Mouse (Mus musculus): ENCODE measurements around the gene Pamr1.

The Pamr1 gene

DNA sequence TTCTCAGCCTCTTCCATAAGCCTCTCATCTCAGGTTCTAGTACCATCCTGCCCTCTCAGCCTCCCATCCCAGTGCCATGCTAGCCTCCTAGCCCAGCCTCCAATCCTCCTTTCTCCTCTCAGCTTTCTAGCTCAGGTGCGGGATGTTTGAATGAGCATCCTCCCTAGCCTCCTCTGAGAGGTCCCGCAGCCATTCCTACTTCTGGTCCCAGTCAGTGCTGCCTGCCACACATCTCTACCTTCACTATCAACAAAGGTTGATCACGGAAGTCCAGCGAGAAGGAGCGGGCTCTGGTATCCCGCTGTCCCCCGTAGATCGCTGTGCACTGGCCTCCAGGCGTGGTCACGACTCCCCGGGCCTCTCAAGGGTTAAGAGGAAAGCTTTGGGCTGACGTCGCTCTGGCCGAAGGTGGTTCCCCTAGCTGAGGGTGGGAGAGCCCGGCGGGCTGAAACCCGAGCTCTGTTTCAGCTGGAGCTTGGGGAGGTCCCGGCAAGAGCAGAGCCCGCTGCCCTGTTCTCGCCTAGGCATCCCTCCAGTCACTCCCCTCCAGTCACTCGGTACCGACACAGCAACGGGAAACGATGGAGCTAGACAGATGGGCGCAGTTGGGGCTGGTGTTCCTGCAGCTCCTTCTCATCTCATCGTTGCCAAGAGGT is at the start of gene Pamr1:
Gene Pamr1 (plus strand): TSS at position 402 of the 656 bp plus-strand sequence.
- peak; percentile 16 to 55 for DNase-seq

DNA sequence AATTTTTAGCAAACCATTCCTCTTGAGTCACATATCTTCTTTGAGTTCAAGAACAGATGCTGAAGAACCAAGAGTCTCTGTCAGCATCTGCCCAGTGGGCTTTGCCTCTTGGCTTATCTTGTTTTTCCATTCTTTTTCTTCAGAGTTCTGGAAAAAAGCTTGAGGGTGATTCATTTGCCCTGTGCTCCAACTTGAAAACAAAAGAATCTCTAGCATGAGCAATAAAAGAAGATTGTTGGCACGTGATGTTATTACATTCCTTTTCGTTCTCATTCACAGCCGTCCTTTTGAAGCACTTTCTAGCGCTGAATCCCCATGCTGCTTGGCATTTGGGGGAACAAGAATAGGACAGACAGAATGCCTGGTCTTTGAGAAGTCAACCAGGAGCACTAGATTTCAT is 42.2 kb upstream of the Pamr1 start:
- no peak for DNase-seq

DNA sequence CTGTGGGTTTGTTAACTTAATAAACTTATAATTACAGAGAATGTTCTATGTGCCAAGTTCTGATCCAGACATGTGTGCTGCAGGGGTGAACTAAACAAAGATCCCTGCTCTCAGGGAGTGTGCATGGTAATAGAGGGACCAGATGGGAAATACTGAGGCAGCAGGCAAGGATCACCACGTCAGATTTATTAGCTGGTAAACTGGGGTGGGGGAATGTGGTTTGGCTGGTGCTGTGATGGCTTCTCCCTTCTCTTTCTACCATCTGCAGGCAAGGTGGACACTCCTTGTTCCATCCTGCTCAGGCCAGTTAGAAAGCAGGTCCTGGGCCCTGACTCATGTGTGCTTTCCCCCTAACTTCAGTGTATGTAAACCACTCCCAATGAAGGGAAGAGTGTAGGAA is 41.7 kb upstream of the Pamr1 start:
- DNase-seq, result no peak

DNA sequence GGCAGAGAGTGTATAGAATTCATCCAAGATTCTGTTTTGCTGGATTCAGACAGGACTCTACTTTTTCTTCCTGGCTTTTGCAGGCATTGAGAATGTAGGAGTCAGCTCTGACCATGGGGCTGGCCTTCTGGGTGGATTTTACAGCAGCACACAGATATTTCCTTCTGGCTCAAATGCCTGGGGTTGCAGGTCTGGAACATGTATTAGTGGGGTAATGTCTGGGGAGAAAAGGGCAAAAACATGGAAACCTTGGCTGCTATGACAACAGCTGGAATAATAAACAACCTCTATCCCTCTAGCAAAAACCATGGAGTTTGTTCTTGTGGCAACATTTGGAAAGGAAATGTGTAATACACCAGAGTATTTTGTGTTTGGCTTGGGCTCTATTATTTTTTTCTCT is 29.9 kb upstream of the Pamr1 start:
- DNase-seq, result no peak

DNA sequence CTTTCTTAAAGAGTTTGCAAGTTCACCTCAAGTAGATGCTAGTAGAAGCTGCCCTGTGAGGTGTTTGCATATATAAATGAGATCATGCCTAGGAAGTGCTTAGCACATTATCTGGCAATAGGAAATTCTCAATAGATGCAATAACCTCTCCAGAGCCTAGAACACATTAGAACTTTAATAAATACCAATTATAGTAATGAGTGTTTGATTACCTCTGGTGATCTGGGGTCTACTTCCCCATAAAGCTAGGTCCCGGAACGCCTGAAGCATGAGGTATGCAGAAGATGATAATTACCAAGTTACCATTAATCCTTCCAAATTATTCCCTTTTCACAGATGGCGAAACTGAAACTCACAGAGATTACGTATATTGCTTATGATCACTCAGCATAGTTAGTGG is 22.2 kb upstream of the Pamr1 start:
- DNase-seq, result no peak

DNA sequence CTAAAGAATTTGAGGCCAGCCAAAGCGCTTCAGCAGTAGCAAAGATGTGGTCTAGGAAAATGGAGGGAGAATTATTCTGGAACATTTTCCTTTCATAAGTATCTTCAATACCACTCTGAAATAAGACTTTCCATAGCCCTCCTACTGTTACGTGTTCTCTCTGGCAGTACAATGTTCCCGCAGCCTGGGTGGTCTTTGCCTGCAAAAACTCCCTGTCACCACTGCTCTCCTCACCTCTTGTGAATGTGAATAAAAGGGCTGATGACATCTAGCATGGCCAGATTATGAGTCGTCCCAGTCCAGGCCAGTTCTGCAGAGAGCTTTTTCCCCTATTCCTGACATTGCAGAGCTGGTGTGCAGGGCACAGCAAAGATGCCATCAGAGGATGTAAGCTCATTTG is 16.4 kb upstream of the Pamr1 start:
- DNase-seq, result no peak

DNA sequence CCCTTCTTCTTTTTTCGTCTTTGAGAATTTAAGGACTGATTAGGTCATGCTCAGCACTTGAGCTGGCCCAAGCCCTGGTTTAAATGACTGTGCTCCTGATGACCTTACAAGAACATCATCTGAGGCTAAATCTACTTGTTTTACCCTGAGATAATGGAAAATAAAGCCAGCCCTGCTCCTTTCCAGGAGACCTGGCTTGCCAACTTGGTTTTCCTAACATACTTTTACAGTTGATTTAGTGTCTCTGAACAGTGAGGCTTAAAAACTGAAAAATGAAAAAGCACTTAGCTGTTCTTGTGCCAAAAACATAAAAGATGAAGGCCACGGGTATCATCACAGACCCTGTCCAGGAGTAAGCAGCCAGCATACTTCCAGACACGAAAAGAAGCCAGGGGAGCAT is 13.0 kb upstream of the Pamr1 start:
- no peak for DNase-seq

DNA sequence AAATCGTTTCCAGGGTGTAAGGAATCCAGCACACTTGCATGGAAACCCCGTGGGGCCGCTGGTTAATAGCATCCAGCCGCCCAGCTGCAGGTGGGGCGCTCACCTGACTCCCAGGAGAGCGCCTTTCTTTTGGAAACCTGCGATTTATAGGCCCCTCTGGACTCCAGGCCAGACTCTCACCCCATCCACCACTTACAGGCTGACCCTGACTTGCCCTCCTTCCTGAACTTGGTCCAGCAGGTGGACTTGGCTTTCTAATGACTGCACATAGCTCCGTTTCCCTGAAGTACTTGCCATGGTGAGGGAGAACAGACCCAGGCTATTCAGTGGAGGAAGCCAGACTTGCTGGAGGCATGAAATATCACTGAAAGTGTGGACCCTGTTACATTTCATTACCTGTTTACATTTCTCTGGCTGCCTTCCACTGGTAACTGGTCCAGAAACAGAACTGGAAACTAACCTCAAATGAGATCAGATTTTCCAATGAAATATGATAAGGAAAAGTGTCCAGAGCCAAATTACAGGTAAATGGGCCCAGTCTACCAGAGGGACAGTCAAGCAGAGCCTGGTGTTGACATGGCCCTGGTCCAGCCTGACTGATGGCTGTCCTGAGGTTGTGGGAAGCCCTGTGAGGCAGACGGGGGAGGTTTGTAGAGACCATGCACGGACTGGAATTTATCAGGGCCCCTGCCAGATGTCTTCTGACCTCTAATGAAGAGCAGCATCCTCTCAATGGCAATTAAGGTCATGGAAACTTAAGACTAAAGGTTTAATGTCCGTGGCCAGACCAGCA is 9.2 kb upstream of the Pamr1 start:
- peak; percentile 21 to 68 for DNase-seq

DNA sequence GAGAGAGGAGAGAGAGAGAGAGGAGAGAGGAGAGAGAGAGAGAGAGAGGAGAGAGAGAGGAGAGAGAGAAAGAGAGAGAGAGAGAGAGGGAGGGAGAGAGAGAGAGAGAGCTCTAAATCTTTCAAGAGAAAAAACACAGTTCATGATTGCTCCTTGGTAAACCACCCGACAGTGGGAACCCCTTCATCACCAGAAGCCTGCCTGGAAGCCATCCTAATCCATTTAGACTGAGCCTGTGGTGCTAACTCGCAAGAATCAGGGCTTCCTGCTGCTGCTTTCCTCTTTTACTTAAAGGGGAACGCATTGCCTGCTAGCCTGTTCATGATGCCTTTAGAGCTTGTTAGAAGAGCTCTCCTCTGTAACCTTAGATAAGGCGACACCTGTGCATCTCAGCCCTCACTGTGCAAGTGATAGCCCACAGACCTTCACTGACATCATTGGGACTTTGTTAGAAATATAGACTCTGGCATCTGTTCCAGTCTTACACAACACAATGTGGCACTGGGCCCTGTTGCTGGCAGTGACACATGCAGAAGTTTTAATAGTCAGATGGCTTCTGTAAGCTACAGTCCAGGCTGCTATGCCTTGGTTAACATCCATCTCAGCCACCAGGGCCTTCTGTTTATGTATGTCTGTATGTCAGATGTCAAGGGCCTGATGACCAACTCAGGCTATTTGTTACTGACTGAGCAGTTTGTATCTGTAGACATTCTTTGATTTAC is 8.2 kb upstream of the Pamr1 start:
- DNase-seq, result no peak

DNA sequence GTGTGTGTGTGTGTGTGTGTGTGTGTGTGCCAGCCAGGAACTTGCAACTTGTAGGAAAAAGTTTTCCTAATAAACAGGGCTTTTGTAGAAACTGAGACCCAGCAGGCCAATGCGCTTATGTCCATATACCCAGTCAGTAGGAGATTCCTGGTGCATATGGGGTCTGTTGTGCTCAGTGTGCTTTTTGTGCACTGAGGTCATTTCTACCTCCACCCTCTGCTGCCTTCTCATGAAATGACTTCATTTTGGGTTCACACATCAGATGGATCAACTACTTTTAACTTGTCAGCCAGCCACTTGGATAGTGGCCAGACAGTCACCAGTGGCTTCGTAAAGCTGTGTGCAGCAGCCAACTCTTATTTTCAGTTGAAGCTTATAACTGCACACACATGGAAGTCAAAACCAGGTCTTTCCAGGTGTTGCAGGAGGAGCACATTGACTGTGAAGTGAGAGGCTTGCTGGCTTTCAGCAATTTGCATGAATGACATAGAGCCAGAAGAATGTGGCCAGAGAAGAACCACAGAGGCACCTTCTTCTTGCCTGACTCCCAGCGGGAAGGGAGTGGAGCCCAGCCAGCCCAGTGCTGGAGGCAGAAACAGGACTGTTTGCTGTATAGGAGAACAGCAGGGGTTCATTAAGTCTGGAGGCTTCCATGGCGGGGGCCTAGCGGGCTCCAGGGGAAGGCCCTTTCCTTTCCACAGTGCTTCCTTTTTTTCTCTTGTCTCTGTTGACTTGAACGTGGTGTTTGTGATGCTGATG is 5.7 kb upstream of the Pamr1 start:
- peak; percentile 22 to 43 for DNase-seq

DNA sequence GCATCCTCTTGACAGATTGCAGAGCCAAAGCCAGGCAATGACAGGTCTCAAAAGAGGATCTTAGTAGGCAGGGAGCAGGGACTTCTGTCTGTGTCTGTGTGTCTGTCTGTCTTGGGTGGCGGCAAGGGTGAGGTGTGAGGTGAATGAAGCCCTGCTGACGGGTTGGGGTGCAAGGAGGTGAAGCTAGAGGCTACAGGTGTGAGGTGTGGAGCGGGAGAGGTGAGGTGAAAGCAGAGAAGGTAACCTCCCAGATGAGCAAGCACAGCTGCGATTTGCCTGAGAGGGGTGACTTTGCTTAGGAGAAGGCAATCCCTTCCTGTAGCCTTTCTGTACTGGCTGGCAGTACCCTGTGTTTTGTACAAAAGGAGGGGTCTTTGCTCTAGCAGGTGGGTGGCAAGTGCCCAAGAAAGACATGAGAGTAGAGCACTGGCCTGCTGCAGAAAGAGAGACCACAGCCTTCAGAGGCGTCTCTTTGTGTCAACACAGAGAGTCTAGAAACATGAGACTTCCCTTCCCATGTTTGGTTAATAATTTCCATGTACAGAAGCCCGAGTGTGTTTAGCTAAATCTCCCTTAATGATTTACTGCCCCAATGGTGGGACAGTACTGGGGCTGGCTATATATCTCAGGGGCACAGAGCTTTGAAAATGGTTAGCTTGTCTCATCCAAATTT is 1.2 kb downstream of the Pamr1 start:
- peak; percentile 9 to 36 for DNase-seq

DNA sequence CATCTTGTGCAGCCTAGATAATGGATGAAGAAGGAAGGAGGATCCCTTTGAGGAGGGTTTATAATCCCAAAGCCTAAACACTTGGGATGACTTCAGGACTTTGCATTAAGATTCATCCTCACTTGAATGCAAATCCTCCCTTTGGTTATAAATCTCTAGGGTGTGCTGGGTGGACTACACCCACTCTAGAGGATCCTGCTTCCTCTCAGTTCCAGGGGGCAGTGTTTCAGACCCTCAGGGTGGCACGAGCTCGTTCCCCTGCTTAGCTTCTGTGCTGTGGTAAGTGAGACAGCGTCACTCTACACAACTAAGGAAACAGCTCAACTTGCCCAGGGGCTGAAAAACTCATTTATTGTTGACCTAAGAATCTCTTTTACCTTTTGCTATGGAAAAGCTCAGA is 1.8 kb downstream of the Pamr1 start:
- no peak for DNase-seq

DNA sequence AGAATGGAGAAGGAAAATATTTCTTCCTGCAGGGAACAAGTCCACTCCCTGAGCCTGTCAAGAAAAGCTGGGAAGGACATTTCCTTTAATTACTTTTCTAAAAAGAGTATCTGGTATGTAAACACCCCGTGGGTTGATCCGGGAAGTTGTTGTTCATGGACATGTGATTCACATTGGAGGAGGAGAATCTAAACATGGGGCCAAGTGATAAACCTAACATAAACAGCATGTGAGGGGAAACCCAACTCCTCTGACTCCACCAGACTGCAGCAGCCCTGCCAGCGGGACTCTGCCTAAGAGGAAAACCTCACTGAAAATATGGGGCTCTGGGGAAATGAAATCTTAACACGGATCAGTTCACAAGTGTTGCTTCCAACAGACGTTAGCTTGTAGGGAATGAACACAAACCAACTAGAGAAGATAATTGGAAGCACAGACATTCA is 2.3 kb downstream of the Pamr1 start:
- no peak for DNase-seq

DNA sequence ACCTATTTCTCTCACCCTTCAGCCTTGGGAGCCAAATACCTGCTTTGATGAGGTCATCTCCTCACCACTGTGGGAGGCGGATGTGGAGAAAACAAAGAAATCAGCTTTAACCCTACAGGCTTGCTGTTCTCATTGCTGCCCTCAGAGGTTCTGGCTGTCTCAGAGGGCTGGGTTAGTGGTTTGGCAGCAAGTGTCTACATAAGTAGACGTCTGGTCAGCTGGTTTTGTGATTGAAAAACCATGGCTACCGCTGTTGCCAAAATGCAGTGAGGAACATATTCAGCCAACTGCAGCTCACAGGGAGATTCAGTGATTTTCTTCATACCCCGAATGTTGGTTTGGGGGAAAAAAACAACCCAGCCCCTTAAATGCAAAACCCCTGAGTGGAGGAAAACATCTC is 7.3 kb downstream of the Pamr1 start:
- no peak for DNase-seq

DNA sequence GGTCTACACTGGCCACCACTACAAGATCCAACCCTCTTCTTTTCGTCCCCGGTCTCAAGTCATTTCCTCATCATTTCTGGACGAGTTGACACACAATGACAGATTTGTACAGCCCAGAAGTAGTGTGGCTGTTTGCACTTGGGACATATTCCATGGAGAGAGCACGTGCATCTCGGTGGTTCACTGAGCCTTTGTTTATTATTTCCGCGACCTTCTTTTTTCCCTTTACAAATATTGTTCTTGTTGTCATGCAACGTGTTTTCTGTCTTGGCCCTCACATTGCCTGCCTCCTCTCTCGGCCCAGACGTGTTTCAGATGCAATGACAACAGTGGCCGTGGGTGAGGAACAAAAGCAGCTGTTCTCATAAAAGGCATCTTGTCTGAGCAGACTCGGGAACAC is 9.2 kb downstream of the Pamr1 start:
- DNase-seq, result no peak

DNA sequence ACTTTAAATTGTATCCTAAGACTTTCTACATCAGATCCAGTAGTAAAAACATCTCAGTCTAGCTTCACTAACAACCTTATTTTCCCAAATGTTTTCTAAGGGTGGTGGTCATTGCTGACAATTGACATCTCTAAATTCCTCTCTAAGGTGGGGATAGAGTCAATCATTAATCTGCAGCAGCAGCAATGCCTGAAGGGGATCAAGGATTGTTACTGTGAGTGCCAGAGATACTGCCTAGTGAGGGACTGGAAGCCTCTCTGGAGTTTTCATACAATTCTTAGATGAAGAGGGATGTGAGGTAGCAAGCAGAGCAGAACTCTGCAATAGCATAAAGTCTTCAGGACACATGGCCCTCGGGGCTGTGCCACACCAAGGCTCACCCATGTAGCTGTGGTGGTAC is 14.0 kb downstream of the Pamr1 start:
- DNase-seq, result no peak

DNA sequence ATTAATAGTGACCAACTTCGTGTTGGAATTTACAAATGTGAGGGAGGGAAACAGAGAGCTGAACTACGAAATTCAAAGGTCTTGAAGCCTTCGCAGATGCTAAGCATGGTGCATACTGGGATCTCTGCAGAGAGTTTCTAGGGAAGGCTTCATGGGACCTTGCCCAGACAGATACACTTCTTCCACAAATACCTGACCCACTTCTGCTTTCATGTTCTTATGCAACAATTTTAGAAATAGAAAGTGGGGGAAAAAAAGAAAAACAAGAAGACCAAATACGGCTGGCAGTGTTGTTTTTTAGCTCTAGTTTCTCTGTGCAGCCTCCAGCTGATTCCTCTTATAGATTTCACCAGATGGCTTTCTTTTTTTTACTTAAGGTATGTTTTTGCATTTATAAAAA is 29.4 kb downstream of the Pamr1 start:
- DNase-seq, result no peak

DNA sequence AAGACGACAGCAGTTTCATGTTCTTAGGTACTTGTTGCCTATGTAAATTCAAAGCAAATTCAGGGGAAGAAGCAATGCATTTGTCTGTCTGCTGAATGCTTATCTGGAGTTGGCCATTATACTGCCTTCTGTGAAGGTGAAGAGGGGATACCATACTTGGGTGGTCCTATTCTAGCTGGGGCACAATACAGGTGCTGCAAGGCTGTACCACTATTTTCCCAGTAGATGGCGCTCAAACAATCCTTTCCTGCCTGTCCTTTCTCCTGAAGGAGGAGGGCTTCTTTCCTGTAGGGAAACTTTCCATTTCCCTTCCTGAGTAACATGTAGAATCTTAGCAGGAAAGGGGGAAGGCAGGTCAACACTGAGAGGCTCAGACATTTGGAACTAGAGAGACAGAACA is 40.2 kb downstream of the Pamr1 start:
- peak in 1 of 2 experiments; percentile 6 for DNase-seq

DNA sequence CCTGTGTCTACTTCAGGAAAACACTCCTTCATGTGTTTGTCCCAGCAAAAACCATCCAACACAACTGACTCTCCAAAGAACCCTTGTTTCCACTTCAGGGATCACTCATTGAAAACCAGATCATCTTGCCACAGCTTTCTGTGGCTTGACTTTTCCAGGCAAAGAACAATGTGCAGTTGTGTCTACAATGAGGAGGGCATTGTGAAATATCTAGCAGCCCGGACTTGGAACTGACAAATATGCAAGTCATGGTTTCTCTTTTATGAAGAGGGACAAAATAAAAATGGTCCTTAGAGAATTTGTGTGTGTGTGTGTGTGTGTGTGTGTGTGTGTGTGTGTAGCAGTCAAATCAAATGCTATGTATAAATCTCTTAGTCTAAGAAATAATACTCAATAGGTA is 44.7 kb downstream of the Pamr1 start:
- no peak for DNase-seq

DNA sequence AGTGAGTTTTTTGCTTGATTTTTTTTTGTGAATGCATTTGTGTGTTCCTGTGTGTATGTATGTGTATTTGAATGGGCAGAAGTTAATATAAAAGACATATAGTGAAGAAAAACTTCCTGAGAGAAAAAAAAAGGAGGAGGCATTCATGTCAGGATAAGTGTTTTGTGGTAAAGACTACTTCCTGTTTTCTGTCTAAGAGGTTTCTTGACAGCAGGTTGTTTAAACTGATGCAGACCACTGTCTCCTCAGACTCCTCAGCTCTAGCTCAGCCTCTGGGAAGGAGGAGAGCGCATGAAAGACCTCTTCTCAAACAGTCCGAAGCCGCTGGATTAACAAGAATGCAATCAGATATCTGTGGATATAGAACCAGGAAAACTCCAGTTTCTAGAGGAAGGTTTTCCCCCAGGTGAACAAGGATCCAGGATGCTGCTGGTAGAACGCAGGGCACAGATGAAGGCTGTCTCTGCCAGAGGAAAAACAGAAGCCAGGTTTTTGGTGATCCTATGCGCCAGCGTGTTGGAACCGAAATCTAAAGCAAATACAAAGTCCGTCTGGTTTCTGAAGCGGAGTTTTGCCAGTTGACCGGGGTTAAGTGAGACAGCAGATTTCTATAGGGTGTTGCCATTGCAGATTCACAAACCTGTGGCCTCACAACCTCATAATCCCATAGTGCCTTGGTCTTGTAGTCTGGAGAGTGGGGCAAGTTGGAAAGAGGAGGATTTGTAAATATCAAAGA is 45.8 kb downstream of the Pamr1 start:
- no peak for DNase-seq

DNA sequence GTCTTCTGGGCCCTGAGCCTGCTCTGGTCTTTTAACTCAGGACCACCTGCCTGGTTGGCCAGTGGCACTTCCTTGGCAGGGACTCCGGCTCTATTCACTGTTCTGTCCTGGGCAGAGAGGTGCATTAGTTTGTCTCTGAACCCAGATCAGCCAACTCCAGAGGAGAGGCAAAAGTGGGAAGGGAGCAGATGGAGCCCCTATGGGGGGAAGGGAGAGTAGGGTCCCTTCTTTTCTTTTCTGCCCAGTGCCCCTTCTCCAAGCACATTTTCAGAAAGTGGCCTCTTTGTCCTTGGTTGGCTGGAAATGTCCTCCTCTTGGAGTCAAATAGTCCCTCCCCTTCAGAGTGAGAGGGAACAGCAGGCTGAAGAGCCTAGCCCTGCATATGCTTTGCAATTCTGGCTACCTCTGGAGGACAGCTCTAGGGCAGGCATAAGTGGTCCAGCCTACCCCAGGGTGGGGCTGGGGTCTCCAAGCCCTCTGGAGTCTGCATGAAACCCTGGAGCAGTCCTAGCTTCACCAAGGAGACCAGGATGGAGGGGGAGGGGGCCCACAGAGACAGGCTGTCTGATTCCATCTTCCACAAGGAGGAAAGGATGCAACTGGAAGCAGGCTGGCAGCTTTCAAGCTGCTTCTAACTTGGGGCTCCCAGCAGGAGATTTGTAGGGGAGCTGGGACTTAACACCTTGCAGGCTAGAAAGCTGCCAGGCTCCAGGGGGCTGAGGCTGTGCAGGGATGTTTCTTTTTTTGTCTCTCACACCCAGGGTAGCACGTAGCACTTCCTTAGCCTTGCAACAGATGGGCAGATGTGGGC is 49.3 kb downstream of the Pamr1 start:
- DNase-seq, result no peak

Data from kidney, postnatal 25 days (tissue).